Mouse (Mus musculus) thymus, adult 2 months (tissue): Measurements from ENCODE around the gene Ctbp2.

Source experiments
- CTCF ChIP-seq: fragments of 200-500 bp; IDR thresholded peaks from 2 replicates; pipeline ENCODE4 v1.5.1; 2012; ENCODE audit warnings: mild to moderate bottlenecking, control low read depth, low read length, moderate library complexity, borderline replicate concordance; ENCODE audit not compliant: control insufficient read depth, poor library complexity, insufficient read depth; ENCODE audit errors: extremely low read depth
- POLR2A ChIP-seq: fragments of 200-500 bp; IDR thresholded peaks from 2 replicates; pipeline ENCODE4 v1.6.1; 2012; ENCODE audit warnings: mild to moderate bottlenecking, low read length, control low read depth, moderate library complexity; ENCODE audit not compliant: control insufficient read depth, poor library complexity, insufficient read depth; ENCODE audit errors: extremely low read depth

- TF ChIP-seq CTCF, result no peak
- TF ChIP-seq POLR2A, result no peak
These were observed 118.4 kb downstream of the Ctbp2 start for GRCm38 (mm10) chr7:133005772-133006171.
